In the genomic region with DNA sequence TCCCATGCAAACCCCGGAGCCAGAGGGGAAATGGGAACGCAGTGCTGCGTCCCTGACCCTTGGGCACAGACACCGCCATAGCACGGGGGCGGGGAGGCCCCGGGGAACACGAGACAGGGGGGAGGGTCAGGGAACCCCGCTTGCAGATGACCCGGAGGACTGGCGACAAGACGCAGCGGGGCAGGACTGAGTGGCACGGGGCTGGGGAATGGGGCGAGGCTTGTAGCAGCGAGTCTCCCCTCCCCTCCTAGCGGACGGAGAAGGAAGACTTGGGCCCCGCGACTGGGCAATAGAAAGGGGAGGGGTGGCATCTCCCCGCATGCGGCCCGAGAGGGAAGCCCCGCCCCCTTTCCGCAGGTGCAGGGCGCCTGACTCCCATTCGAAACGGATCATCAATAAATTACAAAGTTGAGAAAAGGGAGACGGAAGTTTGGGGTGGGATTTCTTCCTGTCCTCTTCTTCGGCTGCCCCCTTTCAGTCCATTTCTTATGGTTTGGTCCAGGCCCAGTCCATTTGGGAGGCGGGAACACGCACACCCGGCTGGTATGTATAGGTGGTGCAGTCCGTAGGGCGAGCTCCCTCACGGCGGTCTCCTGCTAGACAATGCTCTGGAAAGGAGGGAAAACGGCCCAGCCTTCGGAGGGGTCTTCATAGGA, we compare ENCODE assay signal across 8 mouse cellular contexts. TPM values are rescaled to one million over a fixed set of nuclear protein-coding genes. Genes with fewer than 3 reads are reported as not detected.
DNase-seq lines count a peak whose midpoint lies in the region; ATAC-seq lines count a peak whose summit lies in the region.

No protein-coding gene starts in this region.

- DNase-seq in right cerebral cortex, postnatal 10 days (ENCODE audit: low spot score in 2 of 2): peak; percentile 68 to 75
- no peak for DNase-seq in right cerebral cortex, postnatal 36 days (ENCODE audit: low spot score in 2 of 2)
- DNase-seq in cerebellum, adult 9-11 months: peak; percentile 83
- peak; percentile 23 to 28 for DNase-seq in gastrocnemius, adult 8-10 months (ENCODE audit: low spot score in 2 of 2)
- DNase-seq in neural tube, embryonic 10.5 days (ENCODE audit: extremely low spot score, low spot score): peak; percentile 87
- DNase-seq in thymus, postnatal 14 days: peak; percentile 48

- H3K36me3 ChIP-seq in liver, embryonic 15.5 days (replicated peaks): no peaks in the 10 kb centered on the region

- peak overlapping the region; percentile 61 for H3K4me3 ChIP-seq in liver, embryonic 15.5 days (replicated peaks)

- H3K27ac ChIP-seq in liver, embryonic 15.5 days (replicated peaks): no peak overlapping the region

- ATAC-seq in inflammation-experienced regulatory T-cells, adult 6 months: peak; percentile 20
- ATAC-seq in liver, embryonic 15.5 days (ENCODE audit: insufficient read depth): peak; percentile 73

- H3K4me1 ChIP-seq in liver, embryonic 15.5 days (replicated peaks): peaks cover 45% of the 10 kb centered on the region

- peaks cover 83% of the 10 kb centered on the region for H3K27me3 ChIP-seq in liver, embryonic 15.5 days

- H3K9ac ChIP-seq in liver, embryonic 15.5 days: peak overlapping the region; percentile 56

- under 1% methylated on average over 34 of the region's 39 CpGs for WGBS in liver, embryonic 15.5 days (ENCODE audit: insufficient replicate concordance)

- peak overlapping the region; percentile 88 for H3K4me2 ChIP-seq in liver, embryonic 15.5 days

- H3K9me3 ChIP-seq in liver, embryonic 15.5 days (replicated peaks): no peaks in the 10 kb centered on the region

RNA-seq across cellular contexts. Expression of a gene that starts 4.4 kb away (rescaled TPM):
- total RNA-seq in gastrocnemius, adult 8-10 months (2022): 100 to 1,000 TPM; 700 to 858 (median 833) TPM
- not detected for polyA plus RNA-seq in inflammation-experienced regulatory T-cells, adult 6 months (2017; shearing (Covaris generic))
- 0.31 and 0.54 TPM in 2 replicates for polyA plus RNA-seq in liver, embryonic 15.5 days (2015; fragmentation: Nextera tagmentation; extraction: Ambion mirVana)

RNA-seq across cellular contexts. Expression of a gene that starts 6.0 kb away (rescaled TPM):
- 10 to 100 TPM; 30.7 to 35.6 (median 32.0) TPM for total RNA-seq in gastrocnemius, adult 8-10 months (2022)
- 10 to 100 TPM; 17.2 to 21.7 (median 19.3) TPM for polyA plus RNA-seq in inflammation-experienced regulatory T-cells, adult 6 months (2017; shearing (Covaris generic))
- 1.3 and 1.5 TPM in 2 replicates for polyA plus RNA-seq in liver, embryonic 15.5 days (2015; fragmentation: Nextera tagmentation; extraction: Ambion mirVana)

RNA-seq across cellular contexts. Expression of a gene that starts 27.3 kb away (rescaled TPM):
- under 1 TPM in 3 of 4 experiments, not detected in 1; 0.07 to 0.24 (median 0.09) TPM for total RNA-seq in gastrocnemius, adult 8-10 months (2022)
- polyA plus RNA-seq in inflammation-experienced regulatory T-cells, adult 6 months (2017; shearing (Covaris generic)): under 1 TPM in 2 of 3 experiments, not detected in 1; 0.19 to 0.60 TPM
- polyA plus RNA-seq in liver, embryonic 15.5 days (2015; fragmentation: Nextera tagmentation; extraction: Ambion mirVana): 0.09 and 0.14 TPM in 2 replicates

RNA-seq across cellular contexts. Expression of a gene that starts 30.8 kb away (rescaled TPM):
- total RNA-seq in gastrocnemius, adult 8-10 months (2022): not detected
- polyA plus RNA-seq in inflammation-experienced regulatory T-cells, adult 6 months (2017; shearing (Covaris generic)): not detected
- not detected in 2 replicates for polyA plus RNA-seq in liver, embryonic 15.5 days (2015; fragmentation: Nextera tagmentation; extraction: Ambion mirVana)

RNA-seq across cellular contexts. Expression of a gene that starts 56.0 kb away (rescaled TPM):
- 10 to 100 TPM; 45.4 to 74.5 (median 59.9) TPM for total RNA-seq in gastrocnemius, adult 8-10 months (2022)
- polyA plus RNA-seq in inflammation-experienced regulatory T-cells, adult 6 months (2017; shearing (Covaris generic)): 100 to 1,000 TPM in 1 of 3 experiments, 10 to 100 TPM in 2; 72.4 to 131 (median 77.7) TPM
- polyA plus RNA-seq in liver, embryonic 15.5 days (2015; fragmentation: Nextera tagmentation; extraction: Ambion mirVana): 77.8 and 86.3 TPM in 2 replicates

Comparison
In these comparisons a context has a peak if more than half of its experiments do, and no peak if none do; other contexts are left out.
1. DNase-seq: peak in right cerebral cortex, postnatal 10 days (2 of 2), cerebellum, adult 9-11 months (single experiment), gastrocnemius, adult 8-10 months (2 of 2), neural tube, embryonic 10.5 days (single experiment) and thymus, postnatal 14 days (single experiment); none in right cerebral cortex, postnatal 36 days (0 of 2).